In the genomic region with DNA sequence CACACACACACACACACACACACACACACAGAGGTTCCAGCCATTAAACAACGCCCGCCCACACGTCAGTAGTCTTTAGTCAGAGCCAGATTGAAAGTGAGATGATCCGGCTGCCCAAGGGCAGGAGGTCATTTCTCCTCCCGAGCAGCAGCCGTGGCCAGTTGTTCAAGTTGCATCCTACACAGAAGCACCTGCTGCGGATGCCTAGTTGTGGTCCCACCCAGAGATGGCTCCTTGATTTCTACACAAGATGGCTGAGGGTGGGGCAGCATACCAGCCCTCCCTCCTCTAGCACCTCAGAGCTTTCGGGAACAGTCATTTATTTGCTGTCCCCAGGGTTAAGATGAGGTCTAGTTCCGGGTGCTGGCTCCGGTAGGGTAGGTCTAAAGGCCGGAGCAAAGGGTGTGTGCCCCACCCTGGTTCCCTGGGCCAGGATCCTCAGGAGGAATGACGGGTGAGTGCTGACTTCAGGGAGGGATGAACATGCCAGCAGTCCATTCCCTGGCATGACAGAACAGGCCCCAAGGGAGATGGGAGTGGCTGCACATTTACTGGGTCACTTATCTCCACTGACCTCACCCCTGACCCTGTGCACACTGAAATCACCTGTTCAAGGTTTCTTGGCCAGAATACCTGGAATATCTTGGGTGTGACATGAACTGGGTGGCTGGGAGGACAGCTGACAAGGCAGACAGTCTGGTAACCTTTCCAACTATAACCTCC, we compare ENCODE assay signal across 9 mouse cellular contexts. TPM values are rescaled to one million over a fixed set of nuclear protein-coding genes. Genes with fewer than 3 reads are reported as not detected.
DNase-seq lines count a peak whose midpoint lies in the region; ATAC-seq and TF ChIP-seq lines count a peak whose summit lies in the region.
"Had no signal": no experiment of that assay in that cellular context is flagged by ENCODE, and none has a peak within 500 bp of the region (broad histone marks: within the 10 kb centered on the region; RNA-seq: fewer than 3 reads in every experiment).

No protein-coding gene starts in this region.

- no peaks in the 10 kb centered on the region for H3K27me3 ChIP-seq in lung, embryonic 14.5 days (ENCODE audit: insufficient read depth, low read length)
- H3K27me3 ChIP-seq in stomach, embryonic 16.5 days (ENCODE audit: control insufficient read depth, insufficient read depth, low read length): no peaks in the 10 kb centered on the region
- H3K27me3 ChIP-seq: embryonic facial prominence, embryonic 13.5 days had no signal

- DNase-seq in adrenal gland, adult (ENCODE audit: inconsistent age in 2 of 2, low spot score in 1 of 2): peak; percentile 21 to 60
- DNase-seq in adrenal gland, adult 8-10 months: no peak
- DNase-seq in lung, embryonic 14.5 days: peak; percentile 15
- no peak for DNase-seq in lung, postnatal 14 days
- peak; percentile 39 to 76 for DNase-seq in kidney, postnatal 25 days
- no peak for DNase-seq in frontal cortex, postnatal 14 days (ENCODE audit: low spot score in 2 of 2)
- no peak for DNase-seq in layer of hippocampus, adult 11-12 months (ENCODE audit: low spot score)

- no peaks in the 10 kb centered on the region for H3K9me3 ChIP-seq in lung, embryonic 14.5 days (ENCODE audit: low read depth, low read length)
- no peaks in the 10 kb centered on the region for H3K9me3 ChIP-seq in stomach, embryonic 16.5 days (replicated peaks; ENCODE audit: control insufficient read depth, low read length)
- H3K9me3 ChIP-seq: embryonic facial prominence, embryonic 13.5 days had no signal

- no peak overlapping the region for H3K4me3 ChIP-seq in lung, embryonic 14.5 days (ENCODE audit: low read depth, low read length)
- no peak overlapping the region for H3K4me3 ChIP-seq in stomach, embryonic 16.5 days (replicated peaks; ENCODE audit: low read length)
- H3K4me3 ChIP-seq: embryonic facial prominence, embryonic 13.5 days had no signal

- peaks cover 13% of the 10 kb centered on the region for H3K4me1 ChIP-seq in lung, embryonic 14.5 days (ENCODE audit: insufficient read depth)
- peaks cover 31% of the 10 kb centered on the region; the same call in 1 of the 2 replicates for H3K4me1 ChIP-seq in stomach, embryonic 16.5 days (ENCODE audit: control insufficient read depth, insufficient read depth, low read length)
- H3K4me1 ChIP-seq: embryonic facial prominence, embryonic 13.5 days had no signal

- no peak overlapping the region for H3K9ac ChIP-seq in lung, embryonic 14.5 days
- H3K9ac ChIP-seq in stomach, embryonic 16.5 days (ENCODE audit: low read length): no peak overlapping the region
- H3K9ac ChIP-seq: embryonic facial prominence, embryonic 13.5 days had no signal

- 45% methylated on average over 12 of the region's 12 CpGs for WGBS in lung, embryonic 14.5 days
- 37% methylated on average over 12 of the region's 12 CpGs for WGBS in stomach, embryonic 16.5 days

- H3K27ac ChIP-seq in lung, embryonic 14.5 days (ENCODE audit: low read depth): no peak overlapping the region
- H3K27ac ChIP-seq in stomach, embryonic 16.5 days (ENCODE audit: low read length): peak overlapping the region; percentile 91
- H3K27ac ChIP-seq: embryonic facial prominence, embryonic 13.5 days had no signal

- 0 out of 2 replicates have a peak, but pooled peaks have one; percentile 3 for ATAC-seq in lung, embryonic 14.5 days (ENCODE audit: insufficient read depth)
- ATAC-seq in stomach, embryonic 16.5 days (ENCODE audit: insufficient read depth, low FRiP score): peak; percentile 65

- H3K36me3 ChIP-seq in lung, embryonic 14.5 days (ENCODE audit: insufficient read depth): peaks cover 44% of the 10 kb centered on the region
- peaks cover 4% of the 10 kb centered on the region for H3K36me3 ChIP-seq in stomach, embryonic 16.5 days (ENCODE audit: control insufficient read depth, insufficient read depth, low read length)

- H3K4me2 ChIP-seq in lung, embryonic 14.5 days: no peak overlapping the region
- H3K4me2 ChIP-seq in stomach, embryonic 16.5 days (ENCODE audit: low read depth, low read length): no peak overlapping the region
- H3K4me2 ChIP-seq: embryonic facial prominence, embryonic 13.5 days had no signal

- no peak for TF ChIP-seq CTCF in lung, embryonic 14.5 days (IDR thresholded peaks at IDR 0.05; ENCODE audit: low read depth)

RNA-seq across cellular contexts. Expression of a gene that starts 7.7 kb away (rescaled TPM):
- 100 to 1,000 TPM; 184 to 285 (median 233) TPM for total RNA-seq in adrenal gland, adult 8-10 months (2022)
- polyA plus RNA-seq in lung, embryonic 14.5 days (2014; fragmentation: Nextera tagmentation; extraction: Ambion mirVana): 266 and 270 TPM in 2 replicates
- 413 and 449 TPM in 2 replicates for polyA plus RNA-seq in stomach, embryonic 16.5 days (2015; fragmentation: Nextera tagmentation; extraction: Ambion mirVana)

RNA-seq across cellular contexts. Expression of a gene that starts 11.8 kb away (rescaled TPM):
- total RNA-seq in adrenal gland, adult 8-10 months (2022): 100 to 1,000 TPM; 232 to 255 (median 240) TPM
- polyA plus RNA-seq in lung, embryonic 14.5 days (2014; fragmentation: Nextera tagmentation; extraction: Ambion mirVana): 392 and 398 TPM in 2 replicates
- polyA plus RNA-seq in stomach, embryonic 16.5 days (2015; fragmentation: Nextera tagmentation; extraction: Ambion mirVana): 339 and 345 TPM in 2 replicates

RNA-seq across cellular contexts. Expression of a gene that starts 12.0 kb away (rescaled TPM):
- total RNA-seq in adrenal gland, adult 8-10 months (2022): 1 to 10 TPM; 1.4 to 3.9 (median 1.8) TPM
- 8.5 and 10.7 TPM in 2 replicates for polyA plus RNA-seq in lung, embryonic 14.5 days (2014; fragmentation: Nextera tagmentation; extraction: Ambion mirVana)
- polyA plus RNA-seq in stomach, embryonic 16.5 days (2015; fragmentation: Nextera tagmentation; extraction: Ambion mirVana): 7.9 and 8.4 TPM in 2 replicates

Comparison
In these comparisons a context has a peak if more than half of its experiments do, and no peak if none do; other contexts are left out.
1. DNase-seq: peak in adrenal gland, adult (2 of 2), lung, embryonic 14.5 days (single experiment) and kidney, postnatal 25 days (2 of 2); none in adrenal gland, adult 8-10 months (single experiment), lung, postnatal 14 days (single experiment), frontal cortex, postnatal 14 days (0 of 2) and layer of hippocampus, adult 11-12 months (single experiment).